Mouse (Mus musculus) heart, adult 2 months (tissue): ENCODE results near the gene Rab36. TPM values are rescaled to one million over a fixed set of nuclear protein-coding genes. Genes with fewer than 3 reads are reported as not detected.
A peak's percentile ranks its signal among the peaks of the same experiment; 100 is the strongest.

Source experiments
- DNase-seq, 2 experiments: peaks; one replicate each; pipeline ENCODE4 v3.0.0; 2021
- H3K27ac ChIP-seq: fragments of 200-600 bp; 2 replicates; pipeline ENCODE4 v1.8.1; 2022
- H3K27me3 ChIP-seq: fragments of 200-500 bp; 2 replicates; pipeline ENCODE4 v1.6.1; 2012; ENCODE audit warnings: mild to moderate bottlenecking, low read length, inconsistent platforms, mixed read lengths; ENCODE audit not compliant: control insufficient read depth, insufficient read depth
- H3K36me3 ChIP-seq: fragments of 200-500 bp; 2 replicates; pipeline ENCODE4 v1.6.1; 2012; ENCODE audit warnings: low read length, inconsistent platforms; ENCODE audit not compliant: control insufficient read depth, insufficient read depth
- H3K4me1 ChIP-seq: fragments of 200-500 bp; 2 replicates; pipeline ENCODE4 v1.6.1; 2011; ENCODE audit warnings: low read length; ENCODE audit not compliant: control insufficient read depth, insufficient read depth
- H3K4me3 ChIP-seq: fragments of 200-600 bp; 2 replicates; pipeline ENCODE4 v1.8.1; 2022
- H3K79me2 ChIP-seq: fragments of 200-500 bp; replicated peaks from 2 replicates; pipeline ENCODE4 v1.6.1; 2012; ENCODE audit warnings: mild to moderate bottlenecking, inconsistent platforms, low read length, moderate library complexity, mixed read lengths; ENCODE audit not compliant: control insufficient read depth, insufficient read depth
- H3K9ac ChIP-seq: fragments of 200-500 bp; 2 replicates; pipeline ENCODE4 v1.6.1; 2012; ENCODE audit warnings: low read depth, mild to moderate bottlenecking, control low read depth, inconsistent platforms, low read length, mixed read lengths
- CTCF ChIP-seq: fragments of 200-600 bp; IDR thresholded peaks from 2 replicates; pipeline ENCODE4 v1.8.1; 2022; ENCODE audit warnings: antibody characterized with exemption, mild to moderate bottlenecking, moderate library complexity
- EP300 ChIP-seq: fragments of 200-500 bp; IDR thresholded peaks from 2 replicates; pipeline ENCODE4 v1.6.1; 2011; ENCODE audit warnings: low read depth, low read length, control low read depth; ENCODE audit not compliant: insufficient read depth
- POLR2A ChIP-seq: fragments of 200-500 bp; IDR thresholded peaks from 2 replicates; pipeline ENCODE4 v1.6.1; 2011; ENCODE audit warnings: mild to moderate bottlenecking, low read depth, low read length, control low read depth; ENCODE audit not compliant: insufficient read depth
- WGBS: fragments of 180-500 bp; shearing (Covaris S2); methylation state at CpG from one replicate; pipeline ENCODE4 v1.1.7; 2018; 5-methylcytosine and 5-hydroxymethylcytosine counted together
- intact Hi-C: fragments of 180-260 bp; cut with DNase I; formaldehyde crosslinking; loops from one replicate; pipeline ENCODE4 v1.15.1; 2025
- polyA plus RNA-seq: library from polyadenylated mRNA; depleted of rRNA; stranded (reverse); fragments of >200 nt; gene quantifications from 2 replicates; pipeline ENCODE4 v1.2.3, GENCODE M21; 2012
- total RNA-seq, 2 experiments: library from RNA; stranded (reverse); gene quantifications; 2 replicates each; pipeline ENCODE4 v1.2.3; 2021

Gene Rab36
- total and polyA plus RNA-seq, 3 experiments: 0.57 to 3.4 (median 1.0) TPM

- Histone ChIP-seq H3K27ac (peak overlapping the region; percentile 34; the same call in 1 of the 2 replicates), H3K4me3 (peak overlapping the region; percentile 86), H3K9ac (peak overlapping the region; percentile 90), H3K36me3 (no peaks in the 10 kb centered on the region), H3K4me1 (peaks cover 6% of the 10 kb centered on the region), H3K79me2 (peaks cover 1% of the 10 kb centered on the region), H3K27me3 (no peaks in the 10 kb centered on the region)
- TF ChIP-seq EP300: no peak
- no peak for TF ChIP-seq CTCF
- TF ChIP-seq POLR2A: no peak
- 11% methylated on average over 71 of the region's 71 CpGs for WGBS
- DNase-seq: peak; percentile 29 to 52
- intact Hi-C loops: loop anchor here (2.0 kb wide), 1 partner anchor 43 kb away; no protein-coding TSS in a partner anchor
Observed at GRCm38 (mm10) chr10:75061341-75062188, 24.7 kb downstream of the Rab36 start.

GRCm38 (mm10) chr10:75062189-75062561 is 25.3 kb downstream of the Rab36 start:
- Histone ChIP-seq H3K79me2 (peaks cover 1% of the 10 kb centered on the region), H3K36me3 (no peaks in the 10 kb centered on the region), H3K27me3 (no peaks in the 10 kb centered on the region), H3K4me1 (peaks cover 6% of the 10 kb centered on the region), H3K4me3 (peak overlapping the region; percentile 86), H3K9ac (peak overlapping the region; percentile 90), H3K27ac (no peak overlapping the region; the same call in 1 of the 2 replicates)
- no peak for TF ChIP-seq EP300
- TF ChIP-seq CTCF: no peak
- TF ChIP-seq POLR2A: no peak
- peak; percentile 29 to 58 for DNase-seq
- WGBS: 31% methylated on average over 6 of the region's 6 CpGs
- intact Hi-C loops: no loop called here

- no peak overlapping the region for H3K9ac ChIP-seq
- no peak for TF ChIP-seq CTCF
- no peak for TF ChIP-seq EP300
- TF ChIP-seq POLR2A: no peak
- peaks cover 1% of the 10 kb centered on the region for H3K79me2 ChIP-seq
- DNase-seq: no peak
- intact Hi-C loops: no loop called here
- no peaks in the 10 kb centered on the region for H3K27me3 ChIP-seq
- H3K4me3 ChIP-seq: peak overlapping the region; percentile 86; the same call in 1 of the 2 replicates
- 64% methylated on average over 6 of the region's 6 CpGs for WGBS
- no peaks in the 10 kb centered on the region for H3K36me3 ChIP-seq
- peaks cover 6% of the 10 kb centered on the region for H3K4me1 ChIP-seq
- H3K27ac ChIP-seq: no peak overlapping the region
Observed at GRCm38 (mm10) chr10:75062621-75063020, 25.8 kb downstream of the Rab36 start.

GRCm38 (mm10) chr10:75063301-75063965 is 26.6 kb downstream of the Rab36 start:
- no peak for TF ChIP-seq POLR2A
- TF ChIP-seq EP300: no peak
- TF ChIP-seq CTCF: no peak
- Histone ChIP-seq H3K79me2 (peaks cover 1% of the 10 kb centered on the region), H3K27me3 (no peaks in the 10 kb centered on the region), H3K4me1 (peaks cover 6% of the 10 kb centered on the region), H3K4me3 (peak overlapping the region; percentile 23; the same call in 1 of the 2 replicates), H3K36me3 (no peaks in the 10 kb centered on the region), H3K9ac (peak overlapping the region; percentile 11), H3K27ac (no peak overlapping the region)
- DNase-seq: peak in 1 of 2 experiments; percentile 28
- WGBS: 29% methylated on average over 12 of the region's 12 CpGs
- intact Hi-C loops: no loop called here

- Histone ChIP-seq H3K27ac (no peak overlapping the region), H3K79me2 (peaks cover 1% of the 10 kb centered on the region), H3K36me3 (peaks cover 2% of the 10 kb centered on the region), H3K9ac (no peak overlapping the region), H3K27me3 (no peaks in the 10 kb centered on the region), H3K4me1 (peaks cover 8% of the 10 kb centered on the region), H3K4me3 (no peak overlapping the region)
- intact Hi-C loops: no loop called here
- TF ChIP-seq CTCF: no peak
- no peak for TF ChIP-seq POLR2A
- TF ChIP-seq EP300: no peak
- WGBS: 78% methylated on average over 6 of the region's 6 CpGs
- DNase-seq: no peak
Observed at GRCm38 (mm10) chr10:75065691-75066090, 28.8 kb downstream of the Rab36 start.
